Mouse (Mus musculus) bone marrow macrophage, adult 2 months (primary cell): Measurements from ENCODE around the gene Ebp.

Experiments
- CTCF ChIP-seq: IDR thresholded peaks from 2 replicates; pipeline ENCODE4 v1.5.1; 2012; ENCODE audit warnings: low read depth, mild to moderate bottlenecking, low read length, moderate library complexity
- POLR2A ChIP-seq: IDR thresholded peaks from 2 replicates; pipeline ENCODE4 v1.6.1; 2012; ENCODE audit warnings: mild to moderate bottlenecking, low read depth, low read length, borderline replicate concordance

- TF ChIP-seq CTCF: no peak
- TF ChIP-seq POLR2A: no peak
Measured at GRCm38 (mm10) chrX:8203105-8203504, 9.8 kb upstream of the Ebp start.
